10 mouse cellular contexts compared by ENCODE assay signal in the genomic region with DNA sequence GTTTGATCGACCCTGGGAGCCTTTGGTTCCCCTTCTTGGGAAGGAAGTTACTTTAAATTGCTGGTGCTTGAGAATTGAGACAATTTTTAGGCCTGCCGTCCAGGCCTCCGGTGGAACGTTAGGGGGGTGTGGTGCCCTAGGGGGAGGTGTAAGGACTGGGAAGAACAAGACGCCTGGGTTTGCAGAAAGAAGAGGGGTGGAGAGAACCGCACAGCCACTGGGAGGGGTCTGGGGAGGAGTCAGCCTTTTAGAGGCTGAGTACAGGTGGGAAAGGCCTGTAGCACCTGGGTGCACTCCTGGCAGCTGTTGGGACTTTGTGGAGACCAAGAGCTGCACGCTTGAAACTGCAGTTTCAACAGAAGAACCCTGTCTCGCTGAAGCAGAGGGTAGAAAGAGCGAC. TPM values are rescaled to one million over a fixed set of nuclear protein-coding genes. Genes with fewer than 3 reads are reported as not detected.
A peak's percentile ranks its signal among the peaks of the same experiment; 100 is the strongest.
DNase-seq lines count a peak whose midpoint lies in the region; ATAC-seq lines count a peak whose summit lies in the region.
"Had no signal": no experiment of that assay in that cellular context is flagged by ENCODE, and none has a peak within 500 bp of the region (broad histone marks: within the 10 kb centered on the region; RNA-seq: fewer than 3 reads in every experiment).

No protein-coding gene starts in this region.

- no peak overlapping the region; the same call in 1 of the 2 replicates for H3K4me2 ChIP-seq in heart, embryonic 12.5 days
- H3K4me2 ChIP-seq in midbrain, embryonic 12.5 days (replicated peaks): no peak overlapping the region
- no peak overlapping the region for H3K4me2 ChIP-seq in midbrain, embryonic 16.5 days (ENCODE audit: low read length)
- no peak overlapping the region for H3K4me2 ChIP-seq in limb, embryonic 11.5 days (ENCODE audit: low read depth, severe bottlenecking)
- H3K4me2 ChIP-seq in stomach, embryonic 15.5 days: peak overlapping the region; percentile 40; the same call in 1 of the 2 replicates

- H3K36me3 ChIP-seq in heart, embryonic 12.5 days: peaks cover 74% of the 10 kb centered on the region
- H3K36me3 ChIP-seq in midbrain, embryonic 12.5 days: peaks cover 77% of the 10 kb centered on the region
- H3K36me3 ChIP-seq in midbrain, embryonic 16.5 days (ENCODE audit: control insufficient read depth, insufficient read depth, low read length): peaks cover 43% of the 10 kb centered on the region
- H3K36me3 ChIP-seq in limb, embryonic 11.5 days (ENCODE audit: control insufficient read depth, insufficient read depth, low read length): peaks cover 48% of the 10 kb centered on the region
- peaks cover 52% of the 10 kb centered on the region for H3K36me3 ChIP-seq in stomach, embryonic 15.5 days

- no peak for DNase-seq in heart, adult 8-10 months (ENCODE audit: low spot score)
- DNase-seq in limb, embryonic 11.5 days (ENCODE audit: low spot score): no peak
- no peak for DNase-seq in right cerebral cortex, postnatal 10 days (ENCODE audit: low spot score in 2 of 2)

- no peaks in the 10 kb centered on the region for H3K27me3 ChIP-seq in heart, embryonic 12.5 days (replicated peaks)
- no peaks in the 10 kb centered on the region for H3K27me3 ChIP-seq in midbrain, embryonic 12.5 days
- no peaks in the 10 kb centered on the region for H3K27me3 ChIP-seq in midbrain, embryonic 16.5 days (ENCODE audit: control insufficient read depth, insufficient read depth, low read depth, low read length)
- no peaks in the 10 kb centered on the region for H3K27me3 ChIP-seq in limb, embryonic 11.5 days (ENCODE audit: control insufficient read depth, insufficient read depth, low read length)
- H3K27me3 ChIP-seq in stomach, embryonic 15.5 days (replicated peaks): no peaks in the 10 kb centered on the region

- H3K9ac ChIP-seq in heart, embryonic 12.5 days: no peak overlapping the region
- H3K9ac ChIP-seq in midbrain, embryonic 12.5 days (replicated peaks): no peak overlapping the region
- H3K9ac ChIP-seq in midbrain, embryonic 16.5 days (ENCODE audit: low read depth, low read length): no peak overlapping the region
- no peak overlapping the region for H3K9ac ChIP-seq in limb, embryonic 11.5 days (ENCODE audit: low read length)
- no peak overlapping the region for H3K9ac ChIP-seq in stomach, embryonic 15.5 days

- H3K9me3 ChIP-seq in heart, embryonic 12.5 days (replicated peaks): no peaks in the 10 kb centered on the region
- H3K9me3 ChIP-seq in midbrain, embryonic 12.5 days: no peaks in the 10 kb centered on the region
- no peaks in the 10 kb centered on the region for H3K9me3 ChIP-seq in midbrain, embryonic 16.5 days (replicated peaks; ENCODE audit: control insufficient read depth, low read length, poor library complexity, severe bottlenecking)
- H3K9me3 ChIP-seq in limb, embryonic 11.5 days (ENCODE audit: control insufficient read depth, low read length): no peaks in the 10 kb centered on the region
- no peaks in the 10 kb centered on the region for H3K9me3 ChIP-seq in stomach, embryonic 15.5 days

- H3K4me3 ChIP-seq in heart, embryonic 12.5 days: no peak overlapping the region
- no peak overlapping the region for H3K4me3 ChIP-seq in midbrain, embryonic 12.5 days
- no peak overlapping the region for H3K4me3 ChIP-seq in midbrain, embryonic 16.5 days (ENCODE audit: low read depth, low read length)
- H3K4me3 ChIP-seq in limb, embryonic 11.5 days (ENCODE audit: low read depth, low read length): no peak overlapping the region
- peak overlapping the region; percentile 22; the same call in 1 of the 2 replicates for H3K4me3 ChIP-seq in stomach, embryonic 15.5 days (replicated peaks)
- H3K4me3 ChIP-seq: heart, adult 2 months had no signal

- no peak for ATAC-seq in heart, embryonic 12.5 days (ENCODE audit: insufficient number of reproducible peaks, low FRiP score)
- ATAC-seq in midbrain, embryonic 12.5 days (ENCODE audit: low FRiP score, low read depth): no peak
- ATAC-seq in midbrain, embryonic 16.5 days: no peak
- ATAC-seq in limb, embryonic 11.5 days (ENCODE audit: insufficient number of reproducible peaks, low FRiP score, low TSS enrichment, low read depth): no peak
- ATAC-seq in stomach, embryonic 15.5 days (ENCODE audit: insufficient read depth, low FRiP score, low read depth): 0 out of 2 replicates have a peak, but pooled peaks have one; percentile 18
- ATAC-seq in megakaryocyte progenitor cell, adult 5-6 weeks (replicated peaks; ENCODE audit: poor library complexity): no peak

- 0 out of 2 replicates have a peak overlapping the region, but pooled peaks have one; percentile 15 for H3K27ac ChIP-seq in heart, embryonic 12.5 days (ENCODE audit: poor library complexity, severe bottlenecking)
- H3K27ac ChIP-seq in midbrain, embryonic 12.5 days (replicated peaks): 0 out of 2 replicates have a peak overlapping the region, but pooled peaks have one; percentile 8
- H3K27ac ChIP-seq in midbrain, embryonic 16.5 days (ENCODE audit: low read length): no peak overlapping the region
- H3K27ac ChIP-seq in limb, embryonic 11.5 days (replicated peaks; ENCODE audit: low read depth, low read length): peak overlapping the region; percentile 65
- H3K27ac ChIP-seq in stomach, embryonic 15.5 days: peak overlapping the region; percentile 86
- H3K27ac ChIP-seq: heart, adult 2 months had no signal

- WGBS in heart, embryonic 12.5 days: 38% methylated on average over 9 of the region's 9 CpGs
- WGBS in midbrain, embryonic 12.5 days: 51% methylated on average over 9 of the region's 9 CpGs
- WGBS in midbrain, embryonic 16.5 days: 50% methylated on average over 9 of the region's 9 CpGs
- WGBS in limb, embryonic 11.5 days: 35% methylated on average over 9 of the region's 9 CpGs
- 34% methylated on average over 9 of the region's 9 CpGs for WGBS in stomach, embryonic 15.5 days

- peaks cover 28% of the 10 kb centered on the region for H3K4me1 ChIP-seq in heart, embryonic 12.5 days (replicated peaks)
- H3K4me1 ChIP-seq in midbrain, embryonic 12.5 days: peaks cover 9% of the 10 kb centered on the region
- peaks cover 4% of the 10 kb centered on the region; the same call in 1 of the 2 replicates for H3K4me1 ChIP-seq in midbrain, embryonic 16.5 days (ENCODE audit: control insufficient read depth, insufficient read depth, low read length)
- H3K4me1 ChIP-seq in limb, embryonic 11.5 days (ENCODE audit: control insufficient read depth, insufficient read depth, low read length): peaks cover 19% of the 10 kb centered on the region
- H3K4me1 ChIP-seq in stomach, embryonic 15.5 days: peaks cover 20% of the 10 kb centered on the region

RNA-seq across cellular contexts. Expression of a gene that starts 0.4 kb away (rescaled TPM):
- polyA plus RNA-seq in heart, embryonic 12.5 days (2016; fragmentation: Nextera tagmentation; extraction: Ambion mirVana): not detected in 2 replicates
- total RNA-seq in heart, adult 8-10 months (2022): not detected
- polyA plus RNA-seq in midbrain, embryonic 12.5 days (2016; fragmentation: Nextera tagmentation; extraction: Ambion mirVana): not detected in 2 replicates
- polyA plus RNA-seq in midbrain, embryonic 16.5 days (2015; fragmentation: Nextera tagmentation; extraction: Ambion mirVana): not detected in 2 replicates
- polyA plus RNA-seq in limb, embryonic 11.5 days (2014; fragmentation: Nextera tagmentation; extraction: Ambion mirVana): 0.17 TPM in 1 of 2 replicates, not detected in the other
- 3.7 and 6.0 TPM in 2 replicates for polyA plus RNA-seq in stomach, embryonic 15.5 days (2015; fragmentation: Nextera tagmentation; extraction: Ambion mirVana)
- total RNA-seq in megakaryocyte progenitor cell, adult 5-6 weeks (2015): not detected in 2 replicates
- 0.95 TPM in 1 of 2 replicates, not detected in the other for total RNA-seq in megakaryocyte progenitor cell, adult 5-6 weeks (2017)
- total RNA-seq: adrenal gland, postnatal 36 days; heart, adult 2 months had no signal
- polyA plus RNA-seq: heart, adult 2 months had no signal

RNA-seq across cellular contexts. Expression of a gene that starts 7.7 kb away (rescaled TPM):
- 48.6 and 53.8 TPM in 2 replicates for polyA plus RNA-seq in heart, embryonic 12.5 days (2016; fragmentation: Nextera tagmentation; extraction: Ambion mirVana)
- 10 to 100 TPM; 13.6 to 18.8 (median 15.5) TPM for total RNA-seq in heart, adult 8-10 months (2022)
- 79.4 and 79.9 TPM in 2 replicates for polyA plus RNA-seq in midbrain, embryonic 12.5 days (2016; fragmentation: Nextera tagmentation; extraction: Ambion mirVana)
- 101 and 104 TPM in 2 replicates for polyA plus RNA-seq in midbrain, embryonic 16.5 days (2015; fragmentation: Nextera tagmentation; extraction: Ambion mirVana)
- 21.0 and 41.0 TPM in 2 replicates for polyA plus RNA-seq in limb, embryonic 11.5 days (2014; fragmentation: Nextera tagmentation; extraction: Ambion mirVana)
- polyA plus RNA-seq in stomach, embryonic 15.5 days (2015; fragmentation: Nextera tagmentation; extraction: Ambion mirVana): 58.7 and 66.1 TPM in 2 replicates
- total RNA-seq in megakaryocyte progenitor cell, adult 5-6 weeks (2015): 28.6 and 37.5 TPM in 2 replicates
- 55.0 and 55.5 TPM in 2 replicates for total RNA-seq in megakaryocyte progenitor cell, adult 5-6 weeks (2017)

RNA-seq across cellular contexts. Expression of a gene that starts 11.2 kb away (rescaled TPM):
- polyA plus RNA-seq in heart, embryonic 12.5 days (2016; fragmentation: Nextera tagmentation; extraction: Ambion mirVana): 4.3 and 5.2 TPM in 2 replicates
- total RNA-seq in heart, adult 8-10 months (2022): 1 to 10 TPM; 4.5 to 7.0 (median 6.3) TPM
- 7.1 and 7.2 TPM in 2 replicates for polyA plus RNA-seq in midbrain, embryonic 12.5 days (2016; fragmentation: Nextera tagmentation; extraction: Ambion mirVana)
- polyA plus RNA-seq in midbrain, embryonic 16.5 days (2015; fragmentation: Nextera tagmentation; extraction: Ambion mirVana): 6.4 and 9.7 TPM in 2 replicates
- polyA plus RNA-seq in limb, embryonic 11.5 days (2014; fragmentation: Nextera tagmentation; extraction: Ambion mirVana): 3.4 and 4.5 TPM in 2 replicates
- polyA plus RNA-seq in stomach, embryonic 15.5 days (2015; fragmentation: Nextera tagmentation; extraction: Ambion mirVana): 15.5 and 16.3 TPM in 2 replicates
- 33.1 and 39.3 TPM in 2 replicates for total RNA-seq in megakaryocyte progenitor cell, adult 5-6 weeks (2015)
- 15.5 and 25.0 TPM in 2 replicates for total RNA-seq in megakaryocyte progenitor cell, adult 5-6 weeks (2017)

RNA-seq across cellular contexts. Expression of a gene that starts 17.5 kb away (rescaled TPM):
- polyA plus RNA-seq in heart, embryonic 12.5 days (2016; fragmentation: Nextera tagmentation; extraction: Ambion mirVana): 404 and 420 TPM in 2 replicates
- total RNA-seq in heart, adult 8-10 months (2022): 100 to 1,000 TPM; 162 to 194 (median 186) TPM
- polyA plus RNA-seq in midbrain, embryonic 12.5 days (2016; fragmentation: Nextera tagmentation; extraction: Ambion mirVana): 608 and 698 TPM in 2 replicates
- polyA plus RNA-seq in midbrain, embryonic 16.5 days (2015; fragmentation: Nextera tagmentation; extraction: Ambion mirVana): 477 and 496 TPM in 2 replicates
- 759 and 892 TPM in 2 replicates for polyA plus RNA-seq in limb, embryonic 11.5 days (2014; fragmentation: Nextera tagmentation; extraction: Ambion mirVana)
- 442 and 514 TPM in 2 replicates for polyA plus RNA-seq in stomach, embryonic 15.5 days (2015; fragmentation: Nextera tagmentation; extraction: Ambion mirVana)
- total RNA-seq in megakaryocyte progenitor cell, adult 5-6 weeks (2015): 1,029 and 1,055 TPM in 2 replicates
- 1,055 and 1,141 TPM in 2 replicates for total RNA-seq in megakaryocyte progenitor cell, adult 5-6 weeks (2017)

RNA-seq across cellular contexts. Expression of a gene that starts 22.0 kb away (rescaled TPM):
- 37.1 and 40.1 TPM in 2 replicates for polyA plus RNA-seq in heart, embryonic 12.5 days (2016; fragmentation: Nextera tagmentation; extraction: Ambion mirVana)
- total RNA-seq in heart, adult 8-10 months (2022): 100 to 1,000 TPM in 1 of 4 experiments, 10 to 100 TPM in 3; 92.4 to 109 (median 94.5) TPM
- 59.2 and 67.1 TPM in 2 replicates for polyA plus RNA-seq in midbrain, embryonic 12.5 days (2016; fragmentation: Nextera tagmentation; extraction: Ambion mirVana)
- polyA plus RNA-seq in midbrain, embryonic 16.5 days (2015; fragmentation: Nextera tagmentation; extraction: Ambion mirVana): 33.3 and 37.3 TPM in 2 replicates
- 35.8 and 37.5 TPM in 2 replicates for polyA plus RNA-seq in limb, embryonic 11.5 days (2014; fragmentation: Nextera tagmentation; extraction: Ambion mirVana)
- 21.0 and 27.0 TPM in 2 replicates for polyA plus RNA-seq in stomach, embryonic 15.5 days (2015; fragmentation: Nextera tagmentation; extraction: Ambion mirVana)
- 27.3 and 43.5 TPM in 2 replicates for total RNA-seq in megakaryocyte progenitor cell, adult 5-6 weeks (2015)
- 35.5 and 41.5 TPM in 2 replicates for total RNA-seq in megakaryocyte progenitor cell, adult 5-6 weeks (2017)
